Mouse (Mus musculus): ENCODE results near the gene Gnptab.

- no peak for TF ChIP-seq CTCF (IDR thresholded peaks at IDR 0.05; ENCODE audit: borderline replicate concordance, insufficient read depth, low read depth, low read length)
- no peak for TF ChIP-seq POLR2A (IDR thresholded peaks at IDR 0.05; ENCODE audit: borderline replicate concordance, insufficient read depth, low read length)
Measured at GRCm38 (mm10) chr10:88398668-88399243, 19.8 kb downstream of the Gnptab start.

Data from cerebellum, adult 2 months (tissue).